Mouse (Mus musculus): Measurements from ENCODE around the gene Gm1043.

The Gm1043 gene

DNA sequence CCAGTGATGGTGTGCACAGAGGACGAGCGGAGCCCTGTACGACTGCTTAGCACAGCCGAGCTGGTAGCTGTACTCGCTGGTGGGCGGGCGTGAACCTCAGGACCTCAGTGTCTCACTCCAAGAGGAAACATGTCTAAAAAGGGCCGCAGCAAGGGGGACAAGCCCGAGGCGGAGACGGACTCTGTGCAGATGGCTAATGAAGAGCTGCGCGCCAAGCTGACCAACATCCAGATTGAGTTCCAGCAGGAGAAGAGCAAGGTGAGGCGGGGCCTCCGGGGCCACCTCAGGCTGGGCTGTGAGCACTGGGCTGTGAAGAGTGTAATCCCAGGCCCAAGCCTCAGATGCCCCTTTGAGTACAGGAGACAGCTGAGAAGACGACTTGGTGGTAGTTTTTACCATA, at the start of gene Gm1043:
Gm1043 (plus strand) TSS at position 130 of the 400 bp plus-strand sequence.
- no peak for DNase-seq (ENCODE audit: low spot score in 2 of 2)

DNA sequence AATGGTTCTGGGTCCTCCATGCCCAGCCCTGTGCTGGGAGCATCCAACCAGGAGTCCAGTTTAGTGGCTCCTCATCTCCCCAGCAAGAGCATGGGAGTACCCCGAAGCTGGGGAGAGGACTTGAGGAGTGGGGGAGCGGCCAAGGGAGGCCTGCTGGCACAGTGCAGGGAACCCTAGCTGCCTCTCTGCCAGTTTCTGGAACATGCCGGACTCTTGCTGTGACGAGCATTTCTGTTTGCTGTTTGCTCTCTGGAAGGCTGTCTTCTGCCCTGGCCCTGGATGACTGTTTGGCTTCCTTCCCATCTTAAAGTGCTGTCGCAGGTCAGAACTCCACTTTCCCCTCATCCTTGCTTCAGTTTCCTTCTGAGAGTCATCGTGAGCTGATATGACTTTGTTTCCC, 49.3 kb upstream of the Gm1043 start:
- DNase-seq (ENCODE audit: low spot score in 2 of 2): no peak

- DNase-seq (ENCODE audit: low spot score in 2 of 2): no peak
These were observed 48.3 kb upstream of the Gm1043 start for GRCm38 (mm10) chr5:37036884-37037283.

DNA sequence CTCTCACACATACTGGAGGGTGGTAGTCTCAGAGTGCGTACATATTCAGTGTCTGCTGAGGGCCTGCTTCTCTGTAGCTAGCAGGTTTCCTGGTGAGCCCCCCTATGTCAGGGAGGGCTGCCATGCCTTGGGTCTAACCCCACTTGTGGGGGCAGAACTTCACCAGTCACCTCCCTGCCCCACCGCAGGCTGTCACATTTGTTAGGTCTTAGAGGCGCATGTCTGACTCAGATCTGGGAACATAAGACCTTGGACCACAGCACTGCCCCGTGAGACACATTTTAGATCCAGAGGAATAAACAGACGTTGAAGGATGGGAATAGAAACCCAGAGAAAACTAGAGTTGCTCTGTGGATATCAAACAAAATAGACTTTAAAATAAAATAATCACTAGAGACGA, 45.3 kb upstream of the Gm1043 start:
- no peak for DNase-seq (ENCODE audit: low spot score in 2 of 2)

DNA sequence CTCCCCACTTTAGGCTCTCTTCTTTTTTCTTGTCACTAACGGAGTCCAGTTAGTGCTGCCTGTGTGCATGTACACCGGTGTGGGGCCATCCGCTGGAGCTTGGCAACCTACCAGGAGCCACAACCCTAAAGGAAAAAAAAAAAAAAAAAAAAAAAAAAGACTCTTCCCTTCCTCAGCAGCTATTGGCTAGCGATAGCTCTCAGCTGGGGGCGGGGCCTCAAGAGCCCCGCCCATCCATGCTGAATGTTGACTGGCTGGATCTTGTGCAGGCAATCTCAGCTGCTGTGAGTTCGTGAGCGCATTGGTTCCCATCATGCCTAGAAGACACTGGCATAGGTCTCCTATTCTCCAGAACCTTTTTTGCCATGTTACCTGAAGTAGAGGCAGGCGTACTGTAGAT, 44.5 kb upstream of the Gm1043 start:
- no peak for DNase-seq (ENCODE audit: low spot score in 2 of 2)

- no peak for DNase-seq (ENCODE audit: low spot score in 2 of 2)
These were observed 43.5 kb upstream of the Gm1043 start for GRCm38 (mm10) chr5:37041651-37042050.

- DNase-seq (ENCODE audit: low spot score in 2 of 2): no peak
These were observed 42.2 kb upstream of the Gm1043 start for GRCm38 (mm10) chr5:37042934-37043333.

- no peak for DNase-seq (ENCODE audit: low spot score in 2 of 2)
These were observed 40.4 kb upstream of the Gm1043 start for GRCm38 (mm10) chr5:37044793-37045192.

- DNase-seq (ENCODE audit: low spot score in 2 of 2): no peak
These were observed 39.6 kb upstream of the Gm1043 start for GRCm38 (mm10) chr5:37045582-37045981.

GRCm38 (mm10) chr5:37046791-37047190, 38.4 kb upstream of the Gm1043 start:
- no peak for DNase-seq (ENCODE audit: low spot score in 2 of 2)

DNA sequence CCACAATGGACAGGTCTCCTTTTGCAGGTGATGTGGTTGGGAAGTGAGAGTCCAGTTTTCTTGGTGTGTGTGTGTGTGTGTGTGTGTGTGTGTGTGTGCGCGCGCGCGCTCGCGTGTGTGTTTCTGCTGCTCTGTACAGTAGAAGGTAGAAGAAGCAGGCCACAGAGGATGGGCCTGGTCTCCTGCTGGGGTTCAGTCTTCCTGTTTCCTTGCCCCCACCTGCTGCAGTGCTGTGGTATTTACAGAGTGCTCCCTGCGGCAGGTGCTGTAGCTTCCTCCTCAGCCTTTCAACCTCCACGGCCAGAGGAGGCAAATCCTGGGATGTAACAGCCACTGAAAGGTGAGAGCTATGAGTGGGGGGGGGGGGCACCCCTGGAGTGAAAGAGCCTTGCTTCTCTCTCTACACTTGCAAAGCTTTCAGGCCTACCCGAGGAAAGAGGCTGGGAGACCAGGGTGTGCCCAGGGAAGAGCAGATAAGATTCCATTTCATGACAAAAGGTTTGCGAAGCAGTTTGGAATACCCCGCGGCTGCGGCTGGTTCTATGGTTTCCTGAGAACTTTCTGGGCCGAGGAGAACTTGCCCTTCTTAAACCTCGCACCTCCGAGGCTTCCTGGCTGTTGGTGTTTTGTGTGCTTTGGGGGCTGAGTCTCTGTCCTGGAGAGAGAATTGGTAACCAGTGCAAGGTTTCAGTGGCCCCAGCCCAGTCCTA, 37.8 kb upstream of the Gm1043 start:
- no peak for DNase-seq (ENCODE audit: low spot score in 2 of 2)

DNA sequence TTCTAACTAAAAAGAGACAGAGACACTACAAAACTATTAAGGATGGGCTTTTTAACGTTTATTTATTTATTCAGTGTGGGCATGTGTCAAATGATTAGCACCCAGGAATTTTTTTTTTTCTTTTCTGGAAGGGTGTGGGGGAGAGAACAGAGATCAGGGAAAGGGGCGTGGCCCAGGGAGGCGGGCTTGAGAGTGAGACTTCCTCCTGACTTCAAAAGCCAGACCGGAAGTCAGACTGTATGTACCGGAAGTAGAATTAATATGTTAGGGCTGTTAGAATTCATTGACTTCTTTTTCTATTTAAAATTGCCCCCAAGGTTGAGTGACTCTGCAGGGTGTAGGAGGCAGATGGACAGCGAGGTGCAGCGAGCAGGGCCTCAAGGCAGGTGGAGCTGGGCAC, 37.2 kb upstream of the Gm1043 start:
- DNase-seq (ENCODE audit: low spot score in 2 of 2): no peak

GRCm38 (mm10) chr5:37049111-37049510, 36.1 kb upstream of the Gm1043 start:
- no peak for DNase-seq (ENCODE audit: low spot score in 2 of 2)

DNA sequence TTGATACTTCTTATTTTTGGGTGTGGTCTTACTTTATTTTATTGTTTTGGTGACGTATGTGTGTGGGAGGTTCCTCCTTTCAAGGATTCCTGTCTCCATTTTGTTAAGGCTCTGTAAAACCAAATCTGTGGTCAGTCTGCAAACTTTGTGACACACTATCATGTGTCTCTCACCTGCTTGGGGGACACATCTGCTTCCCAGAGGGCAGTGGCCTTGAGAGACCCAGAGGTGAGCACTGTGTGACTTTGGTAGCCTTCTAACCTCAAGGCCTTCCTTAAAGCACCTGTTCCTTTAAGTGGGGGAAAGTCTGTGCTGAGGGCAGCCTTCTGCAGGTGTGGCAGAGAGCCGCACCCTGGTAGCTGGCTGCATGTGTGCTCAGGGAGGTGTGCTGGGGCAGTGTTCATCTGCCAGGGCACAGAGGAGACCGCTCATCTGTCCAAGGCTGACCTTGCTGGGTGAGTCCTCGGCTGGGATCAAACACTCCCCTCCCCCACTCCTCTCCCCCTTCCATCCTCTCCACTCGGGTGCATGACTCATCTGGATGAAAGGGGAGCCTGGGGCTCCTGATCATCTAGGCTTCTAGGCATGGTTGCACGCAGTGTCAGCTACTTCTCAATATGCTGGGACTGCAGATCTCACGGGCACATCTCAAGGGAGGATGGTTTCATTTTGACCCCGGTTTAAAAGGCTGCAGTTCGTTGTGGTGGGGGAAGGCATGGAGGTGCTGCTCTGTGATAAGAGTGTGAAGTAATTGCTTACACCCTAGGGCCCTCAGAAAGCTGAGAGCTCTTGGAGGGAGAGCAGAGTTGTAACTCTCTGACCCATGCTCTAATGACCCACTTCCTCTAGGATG, 34.4 kb upstream of the Gm1043 start:
- DNase-seq (ENCODE audit: low spot score in 2 of 2): no peak

DNA sequence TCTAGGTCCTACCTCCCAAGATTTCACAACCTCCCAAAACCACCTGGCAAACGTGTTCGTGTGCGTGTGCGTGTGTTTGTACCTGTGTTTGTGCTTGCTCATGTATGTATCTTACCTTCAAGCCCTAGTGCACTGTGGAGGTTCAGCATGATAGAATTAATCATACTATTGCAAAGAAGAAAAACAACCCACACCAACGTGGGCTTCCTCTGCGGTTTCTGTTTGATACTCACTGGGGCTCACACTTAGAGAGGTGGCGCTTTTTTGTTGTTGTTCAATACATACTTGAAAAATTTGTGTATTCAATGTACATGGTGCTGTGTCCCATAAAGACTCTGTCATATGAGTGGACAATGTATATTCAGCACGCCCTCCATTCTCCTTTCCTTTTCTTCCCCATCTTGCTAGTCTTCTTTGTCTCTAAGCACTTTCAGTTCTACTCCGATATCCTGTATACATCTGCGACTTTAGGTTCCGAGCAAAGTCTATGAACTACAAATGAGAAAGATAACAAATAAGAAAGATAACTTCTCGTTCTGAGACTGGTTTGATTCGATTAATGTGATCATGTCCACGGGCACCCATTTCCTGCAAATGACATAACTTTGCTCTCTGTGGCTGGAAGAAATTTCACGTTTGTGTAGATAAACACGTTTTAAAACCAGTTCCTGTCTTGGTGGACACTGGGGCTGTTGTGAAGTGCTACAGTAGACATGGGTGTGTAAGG, 33.6 kb upstream of the Gm1043 start:
- no peak for DNase-seq (ENCODE audit: low spot score in 2 of 2)

GRCm38 (mm10) chr5:37052846-37053245, 32.3 kb upstream of the Gm1043 start:
- DNase-seq (ENCODE audit: low spot score in 2 of 2): no peak

DNA sequence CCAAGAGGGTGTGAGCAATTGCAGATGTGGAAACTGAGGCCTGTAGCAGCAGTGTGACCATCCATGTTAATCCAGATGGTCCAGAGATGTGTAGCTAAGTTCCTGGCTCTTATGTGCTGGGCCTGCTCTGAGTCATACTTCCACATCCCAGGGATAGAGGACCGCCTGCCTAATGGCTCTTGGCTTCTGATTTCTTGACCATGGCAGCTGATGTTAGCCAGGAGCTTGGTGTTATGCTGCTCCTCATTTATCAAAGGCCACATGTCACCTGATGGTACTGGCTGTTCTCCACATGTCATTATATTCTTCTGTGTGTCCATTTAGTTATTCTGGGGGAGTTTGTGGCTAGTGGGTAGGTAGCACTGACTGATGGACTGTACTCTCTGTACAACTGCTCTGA, 29.4 kb upstream of the Gm1043 start:
- no peak for DNase-seq (ENCODE audit: low spot score in 2 of 2)

GRCm38 (mm10) chr5:37056471-37056870, 28.7 kb upstream of the Gm1043 start:
- DNase-seq (ENCODE audit: low spot score in 2 of 2): no peak

- no peak for DNase-seq (ENCODE audit: low spot score in 2 of 2)
These were observed 23.6 kb upstream of the Gm1043 start for GRCm38 (mm10) chr5:37061612-37062011.

DNA sequence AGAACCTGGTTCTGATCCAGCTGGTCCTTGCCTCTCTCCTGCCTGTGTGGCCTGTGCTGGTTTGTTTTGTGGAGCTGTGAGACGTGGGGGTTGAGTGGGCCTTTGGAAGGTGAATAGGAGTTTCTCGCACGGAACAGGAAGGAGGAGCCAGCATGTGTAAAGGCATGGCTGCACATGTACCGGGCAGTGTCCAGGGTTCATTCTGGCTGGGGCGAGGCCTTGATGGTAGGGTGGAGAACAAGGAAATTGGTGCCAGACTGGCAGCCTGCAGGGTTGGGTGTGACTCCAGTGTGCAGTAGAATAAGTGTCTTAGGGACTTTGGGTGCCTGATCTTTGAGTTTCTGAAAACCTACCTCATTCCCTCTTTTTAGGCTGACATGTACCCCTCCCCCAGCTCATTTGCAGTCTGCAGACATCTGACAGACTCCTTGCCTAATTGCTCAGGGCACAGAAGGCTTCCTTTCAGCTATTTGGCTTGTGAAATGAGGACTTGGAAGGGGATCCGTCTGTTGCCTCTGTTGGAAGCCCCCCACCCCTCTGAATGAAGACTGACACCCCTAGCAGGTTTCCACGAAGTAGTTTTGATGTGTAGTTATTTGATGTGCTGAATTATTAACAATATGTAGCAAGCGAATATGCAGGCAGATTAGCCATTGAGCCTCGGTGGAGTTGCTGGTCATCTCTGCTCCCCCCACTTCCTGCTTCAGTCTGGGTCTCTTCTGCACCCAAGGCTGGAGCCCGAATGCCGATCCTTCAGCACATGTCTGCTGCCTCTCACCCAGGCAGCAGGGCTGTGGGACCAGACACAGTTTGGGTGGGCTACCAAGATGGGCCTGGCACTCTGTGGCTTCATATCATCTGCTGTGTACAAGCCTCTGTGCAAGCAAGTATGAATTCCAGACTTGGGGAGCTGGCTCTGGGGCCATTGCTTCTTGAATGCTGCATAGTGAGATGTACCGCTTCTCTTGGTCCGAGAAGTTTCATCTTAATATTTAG, 20.4 kb upstream of the Gm1043 start:
- DNase-seq (ENCODE audit: low spot score in 2 of 2): no peak

Measured in frontal cortex, postnatal 14 days (tissue).